Mouse (Mus musculus) retina, postnatal 1 day (tissue): ENCODE results near the gene Reg1.
"Not testable (repeated sequence)": the region's sequence is repeated elsewhere in the genome, so short reads cannot be mapped to it uniquely, and the experiment has no call there.

Source experiments
- DNase-seq: peaks from one replicate; pipeline ENCODE4 v3.0.0-alpha.2; 2012

Gene Reg1

DNA sequence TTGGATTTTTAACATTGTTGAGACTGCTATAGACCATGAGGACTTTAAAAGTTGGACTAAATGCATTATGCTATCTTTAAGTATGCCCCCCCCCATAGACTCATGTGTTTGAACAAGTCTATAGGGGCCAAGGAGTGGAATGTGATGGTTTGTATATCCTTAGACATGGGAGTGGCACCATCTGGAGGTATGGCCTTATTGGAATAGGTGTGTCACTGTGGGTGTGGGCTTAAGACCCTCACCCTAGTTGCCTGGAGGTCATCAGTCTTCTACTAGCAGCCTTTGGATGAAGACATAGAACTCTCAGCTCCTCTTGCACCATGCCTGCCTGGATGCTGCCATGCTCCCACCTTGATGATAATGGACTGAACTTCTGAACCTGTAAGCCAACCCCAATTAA is at the start of gene Reg1:
Reg1 (plus strand) TSS at position 301 of the 400 bp plus-strand sequence.
- DNase-seq = not testable (repeated sequence)

DNA sequence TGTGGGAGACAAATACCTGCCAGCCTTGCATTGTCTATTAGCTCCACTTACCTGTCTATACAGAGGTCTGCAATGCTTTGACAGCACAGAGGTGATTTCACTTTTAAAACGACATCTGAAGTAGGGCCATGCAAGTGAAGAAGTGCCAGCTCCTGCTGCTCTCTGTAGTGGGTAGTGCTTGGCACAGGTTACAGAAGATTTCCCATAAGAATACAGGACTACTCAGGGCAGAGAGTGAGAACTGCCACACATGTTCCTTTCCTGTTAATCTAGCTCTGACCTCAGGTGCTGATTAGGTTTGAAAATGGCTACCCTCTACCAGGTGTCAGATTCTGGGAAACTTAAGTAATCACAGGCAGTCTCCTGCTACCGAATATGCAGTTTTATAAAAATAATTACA is 43.7 kb upstream of the Reg1 start, which contains the start of gene Reg3d:
Reg3d (minus strand) TSS at position 101 of the 400 bp plus-strand sequence.
- DNase-seq = no peak

DNA sequence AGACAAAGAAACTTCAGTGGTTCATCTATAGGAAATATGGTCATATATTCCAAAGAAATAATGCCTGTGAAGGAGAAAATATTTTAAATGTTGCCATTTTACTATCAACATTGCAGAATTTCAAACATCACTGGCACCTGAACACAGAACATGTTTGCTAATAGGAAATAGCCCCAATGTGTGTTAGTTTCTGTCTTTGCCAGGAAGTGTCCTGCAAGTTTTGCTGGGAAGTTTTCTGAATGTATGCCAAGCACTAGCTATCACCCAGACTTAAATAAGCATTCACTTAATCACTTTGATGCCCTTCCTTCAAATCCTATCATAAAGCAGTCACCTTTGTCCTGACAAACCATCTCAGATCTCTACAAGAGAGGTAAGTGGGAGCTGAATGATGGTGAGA is 42.1 kb upstream of the Reg1 start, which contains the start of gene Reg3a:
Reg3a (plus strand) TSS at position 301 of the 400 bp plus-strand sequence.
- no peak for DNase-seq

DNA sequence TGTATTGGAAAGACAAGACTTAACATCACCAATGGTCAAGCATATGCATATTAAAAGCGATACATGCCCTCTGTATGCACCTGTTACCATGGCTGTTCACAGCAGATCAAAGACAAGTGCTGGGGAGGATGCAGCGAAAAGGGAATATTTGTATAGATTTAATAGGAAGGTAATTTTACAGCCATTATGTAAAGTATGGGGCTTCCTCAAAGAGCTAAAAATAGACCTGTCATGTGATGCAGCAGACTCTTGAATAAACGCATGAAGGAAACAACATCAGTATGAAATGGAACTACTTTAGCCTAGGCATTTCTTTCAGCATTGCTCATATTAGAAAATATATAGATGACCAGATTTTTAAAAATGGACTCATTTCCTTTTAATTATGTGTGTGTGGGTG is 36.9 kb upstream of the Reg1 start:
- no peak for DNase-seq

DNA sequence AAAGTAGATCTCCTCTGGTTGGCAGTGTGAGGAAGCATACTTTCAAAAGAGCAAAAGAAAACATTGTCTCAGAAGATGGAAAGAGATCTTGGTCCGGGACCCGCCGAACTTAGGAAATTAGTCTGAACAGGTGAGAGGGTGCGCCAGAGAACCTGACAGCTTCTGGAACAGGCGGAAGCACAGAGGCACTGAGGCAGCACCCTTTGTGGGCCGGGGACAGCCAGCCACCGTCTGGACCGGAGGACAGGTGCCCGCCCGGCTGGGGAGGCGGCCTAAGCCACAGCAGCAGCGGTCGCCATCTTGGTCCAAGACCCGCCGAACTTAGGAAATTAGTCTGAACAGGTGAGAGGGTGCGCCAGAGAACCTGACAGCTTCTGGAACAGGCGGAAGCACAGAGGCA is 27.2 kb upstream of the Reg1 start, which contains the start of gene Reg2:
Reg2 (plus strand) TSS at position 301 of the 400 bp plus-strand sequence.
- DNase-seq = not testable (repeated sequence)

DNA sequence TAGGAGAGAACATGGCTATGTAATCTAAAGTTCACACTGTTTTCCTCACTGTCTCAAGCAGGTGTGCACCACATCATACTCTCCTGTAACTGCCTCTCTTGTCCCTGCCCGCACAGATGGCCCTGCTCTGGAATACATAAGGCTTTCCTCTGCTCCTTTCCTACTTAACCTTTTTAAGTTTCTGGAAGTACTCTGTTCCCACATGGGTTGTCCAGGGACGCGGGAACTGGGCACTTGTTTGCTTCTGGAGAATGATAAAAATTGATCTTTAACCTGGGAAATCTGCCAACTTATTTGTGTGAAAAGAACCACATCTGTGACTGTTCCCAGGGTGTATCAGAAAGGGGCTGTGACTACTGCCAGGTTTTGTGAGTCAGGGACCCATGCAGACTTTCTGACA is 3.0 kb downstream of the Reg1 start:
- DNase-seq = no peak

DNA sequence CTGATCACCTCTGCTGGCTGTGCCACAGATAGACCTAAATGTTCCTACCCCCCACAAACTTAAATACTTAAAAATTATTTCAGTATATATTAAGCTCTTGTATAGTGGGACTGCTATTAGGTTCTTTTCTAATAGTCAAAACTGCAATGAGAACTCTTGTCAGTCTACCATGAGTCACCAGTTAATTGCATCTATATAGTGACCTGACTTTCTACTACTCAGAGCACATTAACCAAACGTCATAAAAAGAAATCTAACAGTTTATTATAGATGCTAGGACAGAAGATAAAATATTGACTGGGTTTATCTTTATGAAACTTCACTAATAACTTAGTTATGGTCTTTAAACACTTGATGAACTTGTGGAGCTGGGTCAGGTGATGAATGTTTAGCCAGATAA is 24.7 kb downstream of the Reg1 start:
- no peak for DNase-seq

DNA sequence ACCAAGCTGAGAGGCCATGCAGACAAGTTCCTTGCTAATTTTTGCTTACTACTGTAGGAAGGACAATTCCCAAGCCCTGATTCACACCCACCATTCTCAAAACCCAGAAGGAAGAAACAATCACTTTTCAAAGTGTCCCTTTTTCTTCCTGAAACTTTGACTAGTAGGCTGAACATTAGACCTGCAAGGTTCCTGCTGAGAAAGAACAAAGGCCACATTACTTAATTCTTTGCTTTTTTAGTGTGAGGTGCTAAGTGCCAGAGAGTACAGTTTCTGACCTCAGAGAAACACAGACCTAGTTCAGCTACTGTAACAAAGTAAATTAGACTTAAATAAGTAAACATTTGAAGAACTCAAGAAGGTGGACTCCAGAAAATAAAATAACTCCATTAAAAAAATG is 25.9 kb downstream of the Reg1 start:
- DNase-seq = no peak

DNA sequence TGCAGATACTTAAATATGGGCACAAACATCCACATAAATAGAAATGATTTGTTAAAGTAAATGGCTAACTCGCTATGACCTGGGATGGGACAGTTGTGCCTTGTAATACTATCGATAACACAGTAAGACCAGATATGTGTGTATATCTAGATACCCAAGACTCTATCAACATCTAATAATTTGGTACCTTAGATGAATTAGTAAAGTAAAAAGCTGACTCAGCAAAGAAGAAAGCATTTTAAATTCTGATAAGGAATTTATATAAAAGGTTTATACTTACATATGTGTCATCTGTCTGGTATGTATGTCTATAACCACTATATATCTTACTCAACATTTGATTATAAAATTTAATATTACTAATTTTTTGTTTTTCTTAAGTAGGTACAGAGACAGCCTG is 30.3 kb downstream of the Reg1 start:
- DNase-seq = no peak

DNA sequence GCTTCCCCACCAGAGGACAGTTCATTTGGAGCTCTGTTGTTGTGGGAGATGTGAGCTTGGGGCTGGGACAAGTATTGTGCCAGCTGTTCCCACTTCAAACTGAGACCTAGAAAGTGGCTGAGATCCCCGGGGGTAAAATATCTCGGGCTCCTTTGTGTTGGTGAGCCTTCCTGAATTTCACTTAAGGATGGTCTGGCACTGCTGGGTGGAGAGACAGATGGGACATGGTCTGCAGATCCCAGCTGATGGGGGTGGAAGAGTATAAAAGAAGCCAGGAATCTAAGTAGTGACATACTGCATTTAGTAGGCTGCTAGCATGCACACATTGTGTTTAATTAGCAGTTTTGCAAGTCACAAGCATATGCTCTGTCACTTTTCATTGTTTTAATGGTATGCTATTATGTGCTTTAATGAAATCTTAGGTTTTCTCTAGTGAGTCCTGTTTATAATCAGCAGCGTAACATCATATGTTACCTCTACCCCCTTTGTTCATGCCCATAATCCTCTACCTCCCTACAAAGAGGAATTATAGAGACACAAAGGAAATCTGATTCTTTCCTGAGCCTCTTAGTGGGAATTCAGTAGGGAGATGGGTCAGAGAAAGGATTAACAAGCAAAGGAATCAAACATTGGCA is 37.8 kb downstream of the Reg1 start:
- DNase-seq = peak; percentile 51

DNA sequence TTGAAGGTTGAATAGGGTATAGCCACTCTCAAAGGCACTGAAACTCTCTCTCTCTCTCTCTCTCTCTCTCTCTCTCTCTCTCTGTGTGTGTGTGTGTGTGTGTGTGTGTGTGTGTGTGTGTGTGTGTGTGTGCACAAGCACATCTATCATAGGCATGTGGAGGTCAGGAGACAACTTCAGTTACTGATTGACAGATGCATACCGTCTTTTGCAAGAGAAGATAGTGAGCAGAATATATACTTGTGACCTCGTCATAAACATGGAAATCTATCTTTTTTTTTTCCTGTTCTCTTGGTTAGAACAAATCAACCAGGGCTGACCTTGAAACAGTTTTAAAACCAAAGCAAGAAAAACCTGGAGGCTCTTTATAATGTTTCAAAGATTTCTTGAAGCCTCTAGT is 39.8 kb downstream of the Reg1 start:
- DNase-seq = no peak

DNA sequence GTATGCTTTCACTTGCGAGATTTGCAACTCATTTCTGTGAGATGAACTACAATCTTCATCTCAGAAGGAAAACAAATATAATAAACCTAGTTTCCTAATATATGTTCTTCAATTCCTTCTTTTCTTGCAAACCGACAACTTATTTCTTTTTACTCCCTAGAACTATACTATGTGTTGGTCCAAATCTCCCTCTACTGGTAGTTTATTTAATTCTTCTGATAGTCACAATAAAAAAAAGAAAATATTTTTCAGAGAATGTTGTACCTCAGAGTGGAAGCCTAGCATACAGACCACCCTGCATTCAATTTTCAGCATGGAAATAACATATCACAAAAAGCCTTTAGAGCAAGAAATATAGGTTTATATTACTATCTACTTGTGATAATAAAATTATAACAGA is 40.8 kb downstream of the Reg1 start:
- DNase-seq = no peak

DNA sequence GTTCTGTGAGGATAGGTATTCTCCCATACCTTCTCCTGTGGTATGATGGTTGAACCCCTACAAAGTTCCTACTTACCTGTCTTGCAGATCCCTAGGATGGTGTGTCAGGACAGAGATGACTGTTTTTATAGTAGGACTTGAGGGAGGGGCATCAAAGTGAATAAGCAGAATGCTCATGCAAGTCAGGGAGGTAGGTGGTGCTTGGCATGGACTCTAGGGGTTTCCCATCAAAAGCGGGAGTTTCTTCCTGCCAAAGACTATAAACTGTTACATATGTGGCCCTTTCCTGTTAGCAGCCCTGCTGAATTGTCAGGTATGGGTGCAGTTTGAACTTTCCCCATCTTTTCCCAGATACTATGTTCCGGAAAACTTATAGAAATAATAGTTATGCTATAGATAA is 46.3 kb downstream of the Reg1 start, which contains the start of gene Reg3g:
Reg3g (minus strand) TSS at position 101 of the 400 bp plus-strand sequence.
- no peak for DNase-seq

DNA sequence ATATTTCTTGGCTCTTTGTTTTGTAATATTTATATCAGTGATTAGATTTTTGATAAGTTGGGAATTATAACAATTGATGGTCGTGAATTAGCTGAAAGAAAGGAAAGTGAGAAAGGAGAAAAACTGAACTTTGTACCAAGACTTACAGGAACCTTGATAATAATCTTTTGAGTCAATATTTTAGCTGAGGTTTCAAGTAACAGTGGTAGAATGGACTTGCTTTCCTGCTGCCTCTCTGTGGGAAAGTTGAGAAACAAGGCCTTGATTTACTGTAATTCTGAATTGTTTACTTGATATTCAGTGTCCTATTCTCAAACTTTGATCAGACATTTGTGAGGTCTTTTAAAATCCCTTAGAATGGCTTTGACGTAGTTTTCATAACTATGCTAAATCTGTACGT is 46.8 kb downstream of the Reg1 start:
- DNase-seq = no peak
